Mouse (Mus musculus) thymus, adult 2 months (tissue): ENCODE data around the gene Chd9. TPM values are rescaled to one million over a fixed set of nuclear protein-coding genes. Genes with fewer than 3 reads are reported as not detected.
A peak's percentile ranks its signal among the peaks of the same experiment; 100 is the strongest.

Experiments
- DNase-seq: peaks from one replicate; pipeline ENCODE4 v3.0.0; 2021
- H3K27ac ChIP-seq: fragments of 200-500 bp; 2 replicates; pipeline ENCODE4 v1.5.1; 2012; ENCODE audit warnings: low read length, control low read depth; ENCODE audit not compliant: control insufficient read depth, insufficient read depth
- H3K27me3 ChIP-seq: fragments of 200-500 bp; 2 replicates; pipeline ENCODE4 v1.6.1; 2012; ENCODE audit warnings: mild to moderate bottlenecking, low read length, moderate library complexity, mixed read lengths; ENCODE audit not compliant: control insufficient read depth, insufficient read depth
- H3K36me3 ChIP-seq: fragments of 200-500 bp; 2 replicates; pipeline ENCODE4 v1.6.1; 2012; ENCODE audit warnings: mild to moderate bottlenecking, low read length, moderate library complexity; ENCODE audit not compliant: control insufficient read depth, insufficient read depth
- H3K4me1 ChIP-seq: fragments of 200-500 bp; replicated peaks from 2 replicates; pipeline ENCODE4 v1.6.1; 2012; ENCODE audit warnings: low read length; ENCODE audit not compliant: control insufficient read depth, insufficient read depth
- H3K4me3 ChIP-seq: fragments of 200-500 bp; 2 replicates; pipeline ENCODE4 v1.5.1; 2012; ENCODE audit warnings: mild to moderate bottlenecking, low read length, control low read depth, moderate library complexity; ENCODE audit not compliant: control insufficient read depth, insufficient read depth
- CTCF ChIP-seq: fragments of 200-500 bp; IDR thresholded peaks from 2 replicates; pipeline ENCODE4 v1.5.1; 2012; ENCODE audit warnings: mild to moderate bottlenecking, control low read depth, low read length, moderate library complexity, borderline replicate concordance; ENCODE audit not compliant: control insufficient read depth, poor library complexity, insufficient read depth; ENCODE audit errors: extremely low read depth
- POLR2A ChIP-seq: fragments of 200-500 bp; IDR thresholded peaks from 2 replicates; pipeline ENCODE4 v1.6.1; 2012; ENCODE audit warnings: mild to moderate bottlenecking, low read length, control low read depth, moderate library complexity; ENCODE audit not compliant: control insufficient read depth, poor library complexity, insufficient read depth; ENCODE audit errors: extremely low read depth
- WGBS: fragments of 180-500 bp; shearing (Covaris S2); methylation state at CpG from one replicate; pipeline ENCODE4 v1.1.7; 2018; 5-methylcytosine and 5-hydroxymethylcytosine counted together
- polyA plus RNA-seq: library from polyadenylated mRNA; depleted of rRNA; stranded (reverse); fragments of >200 nt; gene quantifications from 2 replicates; pipeline ENCODE4 v1.2.3, GENCODE M21; 2012

Gene Chd9
- polyA plus RNA-seq, 1 experiment: 127 TPM

GRCm38 (mm10) chr8:90932934-90933333, 104.8 kb downstream of the Chd9 start:
- Histone ChIP-seq H3K27ac (no peak overlapping the region), H3K4me1 (peaks cover 10% of the 10 kb centered on the region), H3K4me3 (no peak overlapping the region), H3K27me3 (no peaks in the 10 kb centered on the region), H3K36me3 (no peaks in the 10 kb centered on the region; the same call in 1 of the 2 replicates)
- WGBS: 23% methylated on average over 11 of the region's 11 CpGs
- TF ChIP-seq CTCF (no peak), POLR2A (no peak)
- no peak for DNase-seq

GRCm38 (mm10) chr8:90934786-90935185, 106.6 kb downstream of the Chd9 start:
- no peak overlapping the region for H3K4me3 ChIP-seq
- peaks cover 11% of the 10 kb centered on the region for H3K4me1 ChIP-seq
- DNase-seq: no peak
- no peaks in the 10 kb centered on the region; the same call in 1 of the 2 replicates for H3K36me3 ChIP-seq
- H3K27ac ChIP-seq: no peak overlapping the region
- 100% methylated on average over 1 of the region's 1 CpGs for WGBS
- no peaks in the 10 kb centered on the region for H3K27me3 ChIP-seq
- TF ChIP-seq CTCF (no peak), POLR2A (no peak)

GRCm38 (mm10) chr8:90936840-90937239, 108.7 kb downstream of the Chd9 start:
- H3K36me3 ChIP-seq: no peaks in the 10 kb centered on the region; the same call in 1 of the 2 replicates
- H3K4me1 ChIP-seq: peaks cover 14% of the 10 kb centered on the region
- WGBS: 79% methylated on average over 1 of the region's 1 CpGs
- DNase-seq: peak; percentile 24
- H3K27ac ChIP-seq: no peak overlapping the region
- no peaks in the 10 kb centered on the region for H3K27me3 ChIP-seq
- no peak overlapping the region for H3K4me3 ChIP-seq
- TF ChIP-seq POLR2A: no peak
- TF ChIP-seq CTCF: no peak

- Histone ChIP-seq H3K4me1 (peaks cover 6% of the 10 kb centered on the region), H3K27ac (no peak overlapping the region), H3K27me3 (no peaks in the 10 kb centered on the region), H3K4me3 (no peak overlapping the region), H3K36me3 (no peaks in the 10 kb centered on the region; the same call in 1 of the 2 replicates)
- no peak for DNase-seq
- 34% methylated on average over 4 of the region's 4 CpGs for WGBS
- TF ChIP-seq CTCF (no peak), POLR2A (no peak)
Observed at GRCm38 (mm10) chr8:90938352-90938930, 110.3 kb downstream of the Chd9 start.

- 91% methylated on average over 1 of the region's 1 CpGs for WGBS
- H3K36me3 ChIP-seq: no peaks in the 10 kb centered on the region
- no peak for TF ChIP-seq POLR2A
- no peak for TF ChIP-seq CTCF
Observed at GRCm38 (mm10) chr8:90939867-90940266, 111.7 kb downstream of the Chd9 start.

GRCm38 (mm10) chr8:90943770-90944169, 115.6 kb downstream of the Chd9 start:
- 69% methylated on average over 4 of the region's 4 CpGs for whole genome bisulfite sequencing
- Histone ChIP-seq H3K4me1 (peaks cover 4% of the 10 kb centered on the region), H3K4me3 (no peak overlapping the region), H3K27me3 (no peaks in the 10 kb centered on the region), H3K27ac (no peak overlapping the region), H3K36me3 (no peaks in the 10 kb centered on the region)
- no peak for TF ChIP-seq POLR2A
- TF ChIP-seq CTCF: no peak
- DNase-seq: no peak

More at GRCm38 (mm10) chr8:90939867-90940266, 111.7 kb downstream of the Chd9 start:
- H3K4me1 ChIP-seq: peaks cover 6% of the 10 kb centered on the region
- no peaks in the 10 kb centered on the region for H3K27me3 ChIP-seq
- H3K27ac ChIP-seq: no peak overlapping the region
- no peak for DNase-seq
- H3K4me3 ChIP-seq: no peak overlapping the region

GRCm38 (mm10) chr8:90954802-90955760, 126.9 kb downstream of the Chd9 start:
- WGBS: 1% methylated on average over 21 of the region's 21 CpGs
- Histone ChIP-seq H3K36me3 (no peaks in the 10 kb centered on the region), H3K27me3 (no peaks in the 10 kb centered on the region), H3K4me1 (peaks cover 3% of the 10 kb centered on the region), H3K27ac (peak overlapping the region; percentile 99), H3K4me3 (peak overlapping the region; percentile 97)
- TF ChIP-seq POLR2A: peak; percentile 46; the same call in 1 of the 2 replicates
- TF ChIP-seq CTCF: no peak
- peak; percentile 64 for DNase-seq
